Mouse (Mus musculus) embryonic facial prominence, embryonic 15.5 days (tissue): ENCODE data around the gene Gsc2. TPM values are rescaled to one million over a fixed set of nuclear protein-coding genes. Genes with fewer than 3 reads are reported as not detected.

Source experiments
- polyA plus RNA-seq: library from polyadenylated mRNA; unstranded; fragments of >200 nt; fragmentation: Nextera tagmentation; extraction: Ambion mirVana; gene quantifications from 2 replicates; pipeline ENCODE4 v1.2.1, GENCODE M21; 2015

Gsc2 gene
- polyA plus RNA-seq, 1 experiment from 2014 or later: not detected

Other genes starting within 250 kb of the Gsc2 start
- 45.9 and 54.6 TPM in 2 replicates for gene Med15, start 182.2 kb downstream of the Gsc2 start, polyA plus RNA-seq
- gene Klhl22, start 155.4 kb downstream of the Gsc2 start, polyA plus RNA-seq: 91.5 and 93.4 TPM in 2 replicates
- 40.7 and 43.4 TPM in 2 replicates for gene Scarf2, start 117.8 kb downstream of the Gsc2 start, polyA plus RNA-seq
- 0.30 and 0.52 TPM in 2 replicates for gene B830017H08Rik, start 81.9 kb downstream of the Gsc2 start, polyA plus RNA-seq
- gene Car15, start 76.7 kb downstream of the Gsc2 start, polyA plus RNA-seq: 2.8 and 3.9 TPM in 2 replicates
- 0.22 and 0.29 TPM in 2 replicates for gene Gm20518, start 23.4 kb downstream of the Gsc2 start, polyA plus RNA-seq
- not detected in 2 replicates for gene Tssk1, start 20.8 kb downstream of the Gsc2 start, polyA plus RNA-seq
- gene Dgcr2, start 16.5 kb downstream of the Gsc2 start, polyA plus RNA-seq: 86.0 and 90.2 TPM in 2 replicates
- gene Tssk2, start 16.4 kb downstream of the Gsc2 start, polyA plus RNA-seq: 0.12 TPM in 1 of 2 replicates, not detected in the other
- 35.0 and 40.8 TPM in 2 replicates for gene Ess2, start 3.7 kb downstream of the Gsc2 start, polyA plus RNA-seq
- gene Slc25a1, start 13.2 kb upstream of the Gsc2 start, polyA plus RNA-seq: 83.0 and 83.6 TPM in 2 replicates
- gene Vpreb2, start 65.4 kb upstream of the Gsc2 start, polyA plus RNA-seq: not detected in 2 replicates
- 108 and 115 TPM in 2 replicates for gene Dgcr6, start 137.8 kb upstream of the Gsc2 start, polyA plus RNA-seq
- 11.2 and 11.7 TPM in 2 replicates for gene Prodh, start 175.1 kb upstream of the Gsc2 start, polyA plus RNA-seq
- 7.4 and 7.9 TPM in 2 replicates for gene Rtn4r, start 212.6 kb upstream of the Gsc2 start, polyA plus RNA-seq